In the genomic region with DNA sequence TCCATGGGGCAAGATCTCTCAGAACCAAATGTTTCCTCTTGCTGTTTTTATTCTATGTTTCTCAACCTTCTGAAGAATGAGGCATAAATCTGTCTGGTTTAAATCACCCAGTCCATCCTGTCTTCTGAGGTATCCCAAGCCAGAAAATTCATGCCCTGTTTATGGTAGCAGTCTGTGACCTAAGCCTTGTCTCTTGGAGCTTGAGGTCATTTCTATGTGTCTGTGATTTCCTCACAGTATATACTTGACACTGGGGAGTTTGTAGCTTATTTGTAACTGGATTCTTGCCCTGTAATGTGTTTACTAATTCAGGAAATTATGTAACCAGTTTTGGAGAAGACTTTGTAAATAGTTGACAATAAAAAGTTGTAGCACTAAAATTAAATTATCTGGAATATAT, we compare ENCODE assay signal across 25 mouse cellular contexts.
DNase-seq lines count a peak whose midpoint lies in the region; ATAC-seq and TF ChIP-seq lines count a peak whose summit lies in the region.
"Had no signal": no experiment of that assay in that cellular context is flagged by ENCODE, and none has a peak within 500 bp of the region (broad histone marks: within the 10 kb centered on the region; RNA-seq: fewer than 3 reads in every experiment).

No protein-coding gene starts in this region.

- no peak overlapping the region for H3K4me3 ChIP-seq in kidney, postnatal 0 days (replicated peaks; ENCODE audit: low read depth, low read length)
- H3K4me3 ChIP-seq in lung, embryonic 15.5 days: no peak overlapping the region
- H3K4me3 ChIP-seq: forebrain, embryonic 10.5 days; forebrain, embryonic 13.5 days; gastrocnemius, adult 2 months; heart, embryonic 12.5 days; heart, embryonic 15.5 days; hindbrain, embryonic 10.5 days; hindbrain, embryonic 13.5 days had no signal

- no peaks in the 10 kb centered on the region for H3K36me3 ChIP-seq in kidney, postnatal 0 days (ENCODE audit: insufficient read depth, low read length)
- no peaks in the 10 kb centered on the region for H3K36me3 ChIP-seq in lung, embryonic 15.5 days
- H3K36me3 ChIP-seq: forebrain, embryonic 10.5 days; heart, embryonic 12.5 days; heart, embryonic 15.5 days; hindbrain, embryonic 10.5 days; hindbrain, embryonic 13.5 days had no signal

- no peaks in the 10 kb centered on the region for H3K4me1 ChIP-seq in kidney, postnatal 0 days (replicated peaks; ENCODE audit: insufficient read depth, low read length)
- peaks cover 6% of the 10 kb centered on the region; the same call in 1 of the 2 replicates for H3K4me1 ChIP-seq in lung, embryonic 15.5 days
- H3K4me1 ChIP-seq: heart, embryonic 12.5 days; heart, embryonic 15.5 days had no signal

- TF ChIP-seq CTCF in kidney, postnatal 0 days (IDR thresholded peaks at IDR 0.05; ENCODE audit: low read depth): no peak

- no peak overlapping the region for H3K4me2 ChIP-seq in kidney, postnatal 0 days (ENCODE audit: low read length)
- no peak overlapping the region for H3K4me2 ChIP-seq in lung, embryonic 15.5 days
- H3K4me2 ChIP-seq: forebrain, embryonic 13.5 days; heart, embryonic 12.5 days; heart, embryonic 15.5 days; hindbrain, embryonic 13.5 days had no signal

- no peak overlapping the region for H3K27ac ChIP-seq in kidney, postnatal 0 days
- 0 out of 2 replicates have a peak overlapping the region, but pooled peaks have one; percentile 35 for H3K27ac ChIP-seq in lung, embryonic 15.5 days
- H3K27ac ChIP-seq: forebrain, embryonic 10.5 days; forebrain, embryonic 13.5 days; gastrocnemius, adult 2 months; heart, embryonic 15.5 days; hindbrain, embryonic 10.5 days; hindbrain, embryonic 13.5 days had no signal

- H3K9ac ChIP-seq in kidney, postnatal 0 days (ENCODE audit: low read depth, low read length): no peak overlapping the region
- H3K9ac ChIP-seq in lung, embryonic 15.5 days: no peak overlapping the region
- H3K9ac ChIP-seq: forebrain, embryonic 13.5 days; forebrain, postnatal 0 days; heart, embryonic 12.5 days; heart, embryonic 15.5 days; hindbrain, embryonic 13.5 days had no signal

- no peaks in the 10 kb centered on the region for H3K27me3 ChIP-seq in kidney, postnatal 0 days (ENCODE audit: insufficient read depth, low read length)
- H3K27me3 ChIP-seq in lung, embryonic 15.5 days: no peaks in the 10 kb centered on the region
- H3K27me3 ChIP-seq: forebrain, embryonic 13.5 days; heart, embryonic 12.5 days; heart, embryonic 15.5 days; hindbrain, embryonic 13.5 days had no signal

- ATAC-seq in kidney, postnatal 0 days (replicated peaks; ENCODE audit: low FRiP score, low read depth): no peak
- ATAC-seq in lung, embryonic 15.5 days (ENCODE audit: borderline replicate concordance, extremely low read depth, low FRiP score, low TSS enrichment): peak; percentile 94; the same call in 1 of the 2 replicates
- ATAC-seq: activated CD4-positive, CD25-positive, alpha-beta regulatory T cell, adult 4 months; forebrain, embryonic 13.5 days; forebrain, postnatal 0 days; hindbrain, embryonic 16.5 days had no signal

- DNase-seq in kidney, postnatal 0 days (ENCODE audit: low spot score): peak; percentile 2
- no peak for DNase-seq in kidney, postnatal 36 days
- no peak for DNase-seq in lung, postnatal 14 days
- peak; percentile 9 for DNase-seq in lung, postnatal 10 days
- no peak for DNase-seq in adrenal gland, postnatal 14 days
- DNase-seq: adrenal gland, adult 8-10 months; adrenal gland, postnatal 36 days; cerebellum, adult 18-20 months; cerebellum, adult 9-10 months; cerebellum, postnatal 14 days; forebrain, postnatal 0 days; gastrocnemius, adult 2 months; gastrocnemius, postnatal 14 days; heart, adult 11 months; heart, postnatal 10 days; heart, postnatal 36 days had no signal

- no peaks in the 10 kb centered on the region for H3K9me3 ChIP-seq in kidney, postnatal 0 days (replicated peaks; ENCODE audit: low read length)
- no peaks in the 10 kb centered on the region for H3K9me3 ChIP-seq in lung, embryonic 15.5 days
- H3K9me3 ChIP-seq: forebrain, embryonic 10.5 days; forebrain, embryonic 13.5 days; heart, embryonic 12.5 days; heart, embryonic 15.5 days; hindbrain, embryonic 10.5 days; hindbrain, embryonic 13.5 days had no signal

Comparison
In these comparisons a context has a peak if more than half of its experiments do, and no peak if none do; other contexts are left out.
1. DNase-seq: peak in kidney, postnatal 0 days (single experiment) and lung, postnatal 10 days (single experiment); none in kidney, postnatal 36 days (0 of 2), lung, postnatal 14 days (single experiment) and adrenal gland, postnatal 14 days (single experiment).